Mouse (Mus musculus) left cerebral cortex, adult 2 months (tissue): ENCODE results near the gene Baat. TPM values are rescaled to one million over a fixed set of nuclear protein-coding genes. Genes with fewer than 3 reads are reported as not detected.
"Not testable (repeated sequence)": the region's sequence is repeated elsewhere in the genome, so short reads cannot be mapped to it uniquely, and the experiment has no call there.

Source experiments
- DNase-seq, 2 experiments: peaks; one replicate each; pipeline ENCODE4 v3.0.0; 2021 to 2022; ENCODE audit warnings: low spot score in 2 of 2, mixed read lengths in 1 of 2; ENCODE audit errors: extremely low spot score in 1 of 2
- H3K27ac ChIP-seq: fragments of 200-600 bp; 2 replicates; pipeline ENCODE4 v1.8.1; 2022
- H3K4me3 ChIP-seq: fragments of 200-600 bp; 2 replicates; pipeline ENCODE4 v1.8.1; 2022
- CTCF ChIP-seq: fragments of 200-600 bp; IDR thresholded peaks from 2 replicates; pipeline ENCODE4 v1.8.1; 2022; ENCODE audit warnings: antibody characterized with exemption, mild to moderate bottlenecking, moderate library complexity
- intact Hi-C: fragments of 180-260 bp; cut with DNase I; formaldehyde crosslinking; loops from one replicate; pipeline ENCODE4 v1.15.1; 2025
- total RNA-seq, 2 experiments: library from RNA; stranded (reverse); gene quantifications; 2 replicates each; pipeline ENCODE4 v1.2.3; 2021

Gene Baat
- total RNA-seq, 2 experiments from 2014 or later: 0.47 TPM; not detected in 1

- intact Hi-C loops: no loop called here
- no peak for TF ChIP-seq CTCF
- no peak overlapping the region for H3K4me3 ChIP-seq
- H3K27ac ChIP-seq: no peak overlapping the region
- no peak for DNase-seq
Measured at GRCm38 (mm10) chr4:49478118-49478877, 28.1 kb downstream of the Baat start.

GRCm38 (mm10) chr4:49474583-49474982 lies 31.8 kb downstream of the Baat start:
- intact Hi-C loops: no loop called here
- TF ChIP-seq CTCF: no peak

GRCm38 (mm10) chr4:49473435-49474100 lies 32.8 kb downstream of the Baat start, which contains the start of gene Acnat1:
TSS of gene Acnat1 (minus strand) at chr4:49473912.
- H3K27ac ChIP-seq: no peak within 1 kb of the TSS
- TF ChIP-seq CTCF: no peak
- no peak for DNase-seq
- no peak within 1 kb of the TSS for H3K4me3 ChIP-seq
- intact Hi-C loops: no loop called here

More at GRCm38 (mm10) chr4:49474583-49474982, 31.8 kb downstream of the Baat start:
- DNase-seq: no peak
- H3K27ac ChIP-seq: no peak overlapping the region
- no peak overlapping the region for H3K4me3 ChIP-seq

GRCm38 (mm10) chr4:49469435-49470151 lies 36.8 kb downstream of the Baat start:
- intact Hi-C loops: no loop called here
- no peak for TF ChIP-seq CTCF
- no peak overlapping the region for H3K27ac ChIP-seq
- DNase-seq: no peak
- no peak overlapping the region for H3K4me3 ChIP-seq

GRCm38 (mm10) chr4:49467360-49467759 lies 39.0 kb downstream of the Baat start:
- no peak overlapping the region for H3K4me3 ChIP-seq
- TF ChIP-seq CTCF: no peak
- DNase-seq: no peak
- H3K27ac ChIP-seq: no peak overlapping the region
- intact Hi-C loops: no loop called here

- TF ChIP-seq CTCF: no peak
- DNase-seq: no peak
- Histone ChIP-seq H3K27ac (no peak overlapping the region), H3K4me3 (no peak overlapping the region)
- intact Hi-C loops: no loop called here
Measured at GRCm38 (mm10) chr4:49456171-49456570, 50.2 kb downstream of the Baat start.

GRCm38 (mm10) chr4:49451848-49452551 lies 54.4 kb downstream of the Baat start:
- intact Hi-C loops: no loop called here
- no peak for TF ChIP-seq CTCF
- Histone ChIP-seq H3K27ac (no peak overlapping the region), H3K4me3 (no peak overlapping the region)
- DNase-seq: no peak

- intact Hi-C loops, DNase-seq, H3K4me3 ChIP-seq, H3K27ac ChIP-seq: not testable (repeated sequence)
Measured at GRCm38 (mm10) chr4:49451133-49451847, 55.1 kb downstream of the Baat start.

Other genes starting within 250 kb of the Baat start
- not detected for gene Acnat2, start 98.4 kb downstream of the Baat start, total RNA-seq
- gene Acnat1, start 32.6 kb downstream of the Baat start, total RNA-seq: not detected
- 10 to 100 TPM; 29.0 to 29.5 TPM for gene Mrpl50, start 14.5 kb upstream of the Baat start, total RNA-seq
- gene Zfp189, start 14.6 kb upstream of the Baat start, total RNA-seq: 10 to 100 TPM; 13.6 to 20.3 TPM
- 1 to 10 TPM; 1.9 to 2.2 TPM for gene Aldob, start 43.0 kb upstream of the Baat start, total RNA-seq
- 10 to 100 TPM; 69.1 to 70.8 TPM for gene Tmem246, start 91.3 kb upstream of the Baat start, total RNA-seq
- gene Rnf20, start 125.4 kb upstream of the Baat start, total RNA-seq: 10 to 100 TPM; 75.1 to 76.9 TPM
- gene Ppp3r2, start 175.5 kb upstream of the Baat start, total RNA-seq: under 1 TPM; 0.54 to 0.77 TPM